Mouse (Mus musculus): ENCODE results near the gene Gprc5c.

Gprc5c gene

GRCm38 (mm10) chr11:114866486-114867360 is 15.8 kb downstream of the Gprc5c start:
- in situ Hi-C loops (cut with MboI; ENCODE audit: low sequenced_read_pairs), result no loop called here

GRCm38 (mm10) chr11:114867361-114868235 is 16.6 kb downstream of the Gprc5c start:
- in situ Hi-C loops (cut with MboI; ENCODE audit: low sequenced_read_pairs), result no loop called here

- in situ Hi-C loops (cut with MboI; ENCODE audit: low sequenced_read_pairs), result no loop called here
Measured at GRCm38 (mm10) chr11:114868280-114868679, 17.3 kb downstream of the Gprc5c start.

GRCm38 (mm10) chr11:114869787-114870186 is 18.8 kb downstream of the Gprc5c start:
- in situ Hi-C loops (cut with MboI; ENCODE audit: low sequenced_read_pairs), result no loop called here

GRCm38 (mm10) chr11:114871540-114871939 is 20.6 kb downstream of the Gprc5c start:
- in situ Hi-C loops (cut with MboI; ENCODE audit: low sequenced_read_pairs), result no loop called here

- in situ Hi-C loops (cut with MboI; ENCODE audit: low sequenced_read_pairs), result no loop called here
Measured at GRCm38 (mm10) chr11:114873022-114873817, 22.3 kb downstream of the Gprc5c start.

GRCm38 (mm10) chr11:114874226-114875145 is 23.5 kb downstream of the Gprc5c start:
- in situ Hi-C loops (cut with MboI; ENCODE audit: low sequenced_read_pairs), result no loop called here

GRCm38 (mm10) chr11:114875301-114875801 is 24.4 kb downstream of the Gprc5c start:
- in situ Hi-C loops (cut with MboI; ENCODE audit: low sequenced_read_pairs), result no loop called here

GRCm38 (mm10) chr11:114876176-114876575 is 25.2 kb downstream of the Gprc5c start:
- in situ Hi-C loops (cut with MboI; ENCODE audit: low sequenced_read_pairs), result no loop called here

- in situ Hi-C loops (cut with MboI; ENCODE audit: low sequenced_read_pairs), result no loop called here
Measured at GRCm38 (mm10) chr11:114876621-114877020, 25.7 kb downstream of the Gprc5c start.

- in situ Hi-C loops (cut with MboI; ENCODE audit: low sequenced_read_pairs), result no loop called here
Measured at GRCm38 (mm10) chr11:114877145-114877544, 26.2 kb downstream of the Gprc5c start.

- in situ Hi-C loops (cut with MboI; ENCODE audit: low sequenced_read_pairs), result no loop called here
Measured at GRCm38 (mm10) chr11:114879666-114880065, 28.7 kb downstream of the Gprc5c start.

- in situ Hi-C loops (cut with MboI; ENCODE audit: low sequenced_read_pairs), result no loop called here
Measured at GRCm38 (mm10) chr11:114880185-114880584, 29.2 kb downstream of the Gprc5c start.

- in situ Hi-C loops (cut with MboI; ENCODE audit: low sequenced_read_pairs), result no loop called here
Measured at GRCm38 (mm10) chr11:114880589-114880988, 29.6 kb downstream of the Gprc5c start.

- in situ Hi-C loops (cut with MboI; ENCODE audit: low sequenced_read_pairs), result no loop called here
Measured at GRCm38 (mm10) chr11:114883251-114883789, 32.4 kb downstream of the Gprc5c start.

- in situ Hi-C loops (cut with MboI; ENCODE audit: low sequenced_read_pairs), result no loop called here
Measured at GRCm38 (mm10) chr11:114884380-114885100, 33.6 kb downstream of the Gprc5c start.

- in situ Hi-C loops (cut with MboI; ENCODE audit: low sequenced_read_pairs), result no loop called here
Measured at GRCm38 (mm10) chr11:114889991-114890518, 39.1 kb downstream of the Gprc5c start, which contains the start of gene Cd300a. TSS of gene Cd300a (plus strand) at chr11:114890041.

- in situ Hi-C loops (cut with MboI; ENCODE audit: low sequenced_read_pairs), result no loop called here
Measured at GRCm38 (mm10) chr11:114890542-114890941, 39.6 kb downstream of the Gprc5c start.

All from CH12F3 (cell line).